Mouse (Mus musculus) hindbrain, embryonic 14.5 days (tissue): Measurements from ENCODE around the gene Mast3. TPM values are rescaled to one million over a fixed set of nuclear protein-coding genes. Genes with fewer than 3 reads are reported as not detected.

Source experiments
- ATAC-seq: fragments of 200-750 bp; cut with Nextera tagmentation; 2 replicates; pipeline ENCODE4 v1.8.0; 2017; ENCODE audit warnings: moderate number of reproducible peaks, mild to moderate bottlenecking, moderate TSS enrichment, moderate library complexity; ENCODE audit not compliant: low FRiP score
- DNase-seq: peaks from one replicate; pipeline ENCODE4 v3.0.0-alpha.2; 2015; ENCODE audit warnings: low spot score
- H3K27ac ChIP-seq: fragments of 300-500 bp; sonication (generic); 2 replicates; pipeline ENCODE4 v1.5.1; 2014; ENCODE audit warnings: mild to moderate bottlenecking, moderate library complexity
- H3K27me3 ChIP-seq: fragments of 300-500 bp; sonication (generic); 2 replicates; pipeline ENCODE4 v1.6.1; 2014; ENCODE audit warnings: mild to moderate bottlenecking, low read length, mixed read lengths; ENCODE audit not compliant: control insufficient read depth, insufficient read depth
- H3K36me3 ChIP-seq: fragments of 300-500 bp; sonication (generic); replicated peaks from 2 replicates; pipeline ENCODE4 v1.6.1; 2014; ENCODE audit not compliant: control insufficient read depth, insufficient read depth
- H3K4me1 ChIP-seq: fragments of 300-500 bp; sonication (generic); replicated peaks from 2 replicates; pipeline ENCODE4 v1.6.1; 2014; ENCODE audit warnings: antibody characterized with exemption, low read length, mixed read lengths; ENCODE audit not compliant: control insufficient read depth, insufficient read depth
- H3K4me2 ChIP-seq: fragments of 300-500 bp; sonication (generic); replicated peaks from 2 replicates; pipeline ENCODE4 v1.6.1; 2014; ENCODE audit warnings: mild to moderate bottlenecking, moderate library complexity
- H3K4me3 ChIP-seq: fragments of 300-500 bp; sonication (generic); replicated peaks from 2 replicates; pipeline ENCODE4 v1.5.1; 2014; ENCODE audit warnings: mild to moderate bottlenecking, low read length
- H3K9ac ChIP-seq: fragments of 300-500 bp; sonication (generic); 2 replicates; pipeline ENCODE4 v1.6.1; 2014
- H3K9me3 ChIP-seq: fragments of 300-500 bp; sonication (generic); 2 replicates; pipeline ENCODE4 v1.6.1; 2016; ENCODE audit warnings: low read length; ENCODE audit not compliant: control insufficient read depth
- WGBS: fragments of 180-500 bp; shearing (Covaris S2); extraction: QIAGEN DNeasy Blood & Tissue Kit; methylation state at CpG from one replicate; pipeline ENCODE4 v1.1.7; 2014; 5-methylcytosine and 5-hydroxymethylcytosine counted together
- polyA plus RNA-seq: library from polyadenylated mRNA; unstranded; fragments of >200 nt; fragmentation: Nextera tagmentation; extraction: Ambion mirVana; gene quantifications from 2 replicates; pipeline ENCODE4 v1.2.1, GENCODE M21; 2014

Mast3 gene
- polyA plus RNA-seq, result 23.3 and 26.6 TPM in 2 replicates

DNA sequence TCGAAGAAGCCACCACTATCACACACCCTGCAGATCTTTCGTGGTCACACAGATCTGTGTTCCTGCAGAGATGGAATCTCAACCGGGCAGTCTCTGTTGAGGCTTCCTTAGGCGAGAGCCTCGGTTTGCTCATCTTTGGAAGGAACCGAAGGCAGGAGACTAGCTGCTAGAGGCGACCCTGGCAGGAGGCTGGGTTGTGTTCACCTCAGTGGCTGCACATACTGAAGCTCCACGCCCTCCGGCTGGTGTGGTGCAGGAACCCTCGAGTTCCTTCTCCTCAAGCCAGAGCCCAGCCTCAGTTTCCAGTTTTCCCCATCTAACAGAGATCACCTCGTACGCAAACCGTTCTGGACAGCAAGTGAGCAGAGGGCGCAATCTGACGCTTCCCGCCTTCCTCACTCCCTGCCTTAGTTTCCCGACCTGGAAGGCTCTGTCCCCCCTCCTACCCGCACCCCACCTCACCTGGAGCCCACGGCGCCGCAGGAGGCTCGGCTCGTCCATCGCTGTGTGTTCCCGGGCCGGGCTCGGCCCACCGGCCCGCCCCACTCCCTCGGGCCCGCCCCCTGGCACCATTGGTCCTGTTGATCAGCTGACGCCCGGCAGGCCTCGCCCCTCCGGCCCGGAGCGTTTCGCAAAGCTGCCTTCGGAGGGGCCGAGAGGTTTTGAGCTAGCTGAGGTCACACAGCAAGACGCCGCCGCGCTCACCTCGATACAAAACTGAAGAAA is at the start of gene Mast3:
TSS of gene Mast3 (minus strand) at position 574 of the 726 bp plus-strand sequence.
- H3K36me3 ChIP-seq, result no peaks in the 10 kb centered on the region
- ATAC-seq (peak; percentile 81), DNase-seq (peak; percentile 67)
- peak within 1 kb of the TSS; percentile 66 for H3K4me2 ChIP-seq
- WGBS, result 1% methylated on average over 45 of the region's 45 CpGs
- no peak within 1 kb of the TSS for H3K27ac ChIP-seq
- peak within 1 kb of the TSS; percentile 29 for H3K9ac ChIP-seq
- no peaks in the 10 kb centered on the region for H3K9me3 ChIP-seq
- H3K4me1 ChIP-seq, result no peaks in the 10 kb centered on the region
- H3K27me3 ChIP-seq, result peaks cover 36% of the 10 kb centered on the region
- H3K4me3 ChIP-seq, result peak within 1 kb of the TSS; percentile 42

DNA sequence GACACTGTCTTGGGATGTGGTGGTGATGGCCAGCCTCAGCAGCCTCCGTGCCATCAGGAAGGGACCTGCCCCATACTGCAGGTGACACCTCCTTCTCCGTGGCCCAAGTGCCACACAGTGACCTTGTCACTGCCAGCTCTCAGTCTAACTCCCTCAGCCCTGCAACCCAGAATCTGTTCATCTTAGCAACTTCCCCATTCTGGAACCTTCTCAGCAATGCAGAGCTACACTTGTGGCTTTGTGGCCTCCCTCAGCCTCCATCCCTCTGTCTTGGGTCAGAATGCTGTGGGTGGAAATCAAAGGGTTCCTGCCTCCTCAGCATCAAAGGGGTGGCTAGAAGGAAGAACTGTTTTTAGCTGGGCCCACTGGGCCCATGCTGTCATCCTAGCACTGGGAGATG is 49.0 kb upstream of the Mast3 start:
- Histone ChIP-seq H3K9ac (no peak overlapping the region), H3K27ac (no peak overlapping the region), H3K4me2 (no peak overlapping the region), H3K4me1 (peaks cover 19% of the 10 kb centered on the region), H3K4me3 (no peak overlapping the region), H3K27me3 (no peaks in the 10 kb centered on the region), H3K36me3 (peaks cover 10% of the 10 kb centered on the region; the same call in 1 of the 2 replicates), H3K9me3 (no peaks in the 10 kb centered on the region)
- no peak for DNase-seq
- 91% methylated on average over 2 of the region's 2 CpGs for WGBS
- ATAC-seq, result no peak

DNA sequence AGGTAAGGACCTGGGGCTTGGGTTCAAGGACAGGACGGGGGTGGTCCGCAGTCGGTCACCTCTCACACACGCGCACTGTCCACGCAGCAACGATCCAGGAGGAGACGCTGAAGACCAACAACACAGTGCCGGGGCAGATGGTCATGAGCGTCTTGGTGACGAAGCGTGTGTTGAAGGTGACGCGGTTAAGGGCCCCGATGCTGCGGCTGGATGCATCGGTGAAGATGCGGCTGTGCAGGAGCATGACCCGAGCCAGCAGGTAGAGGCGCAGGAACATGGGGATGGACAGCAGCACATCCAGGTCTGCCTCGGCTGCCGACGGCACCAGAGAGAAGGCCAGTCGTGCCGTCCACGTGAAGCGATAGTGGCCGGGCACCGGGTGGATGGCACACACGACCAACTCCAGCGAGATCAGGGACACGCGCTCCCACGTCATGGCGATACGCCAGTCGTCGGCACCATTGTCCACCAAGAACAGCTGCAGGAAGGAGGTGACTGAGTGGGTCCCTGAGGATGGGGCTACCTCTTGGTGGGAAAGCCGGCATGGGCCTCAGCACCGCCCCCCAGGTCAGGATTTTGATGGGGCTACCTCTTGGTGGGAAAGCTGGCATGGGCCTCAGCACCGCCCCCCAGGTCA is 47.9 kb upstream of the Mast3 start:
- H3K4me2 ChIP-seq, result no peak overlapping the region
- no peak overlapping the region for H3K9ac ChIP-seq
- H3K9me3 ChIP-seq, result no peaks in the 10 kb centered on the region
- DNase-seq (no peak), ATAC-seq (no peak)
- H3K36me3 ChIP-seq, result peaks cover 10% of the 10 kb centered on the region; the same call in 1 of the 2 replicates
- WGBS, result 89% methylated on average over 41 of the region's 41 CpGs
- H3K27me3 ChIP-seq, result no peaks in the 10 kb centered on the region
- no peak overlapping the region for H3K27ac ChIP-seq
- peaks cover 13% of the 10 kb centered on the region for H3K4me1 ChIP-seq
- no peak overlapping the region for H3K4me3 ChIP-seq

DNA sequence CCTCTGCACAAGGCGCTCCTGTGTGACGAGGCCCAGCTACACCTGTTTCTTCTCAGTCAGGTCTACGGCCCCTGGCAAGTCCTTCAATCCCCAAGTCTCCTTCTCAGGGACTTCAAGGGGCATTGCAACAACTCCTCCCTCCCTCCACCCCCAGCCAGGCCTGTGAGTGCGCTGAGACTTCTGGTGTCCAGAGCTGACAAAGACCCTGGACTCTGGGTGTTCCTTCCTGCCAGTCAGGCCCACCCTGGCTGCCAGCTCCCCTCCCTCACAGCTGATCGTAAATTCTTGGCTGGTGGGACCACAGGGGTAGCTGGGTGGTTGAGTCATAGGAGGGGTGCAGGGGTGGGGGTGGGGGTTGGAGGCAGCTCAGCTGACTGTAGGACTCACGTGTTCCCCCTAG is 47.0 kb upstream of the Mast3 start:
- H3K4me1 ChIP-seq, result peaks cover 9% of the 10 kb centered on the region
- no peaks in the 10 kb centered on the region for H3K9me3 ChIP-seq
- 70% methylated on average over 5 of the region's 6 CpGs for WGBS
- no peak overlapping the region for H3K9ac ChIP-seq
- no peak overlapping the region for H3K4me3 ChIP-seq
- peaks cover 10% of the 10 kb centered on the region; the same call in 1 of the 2 replicates for H3K36me3 ChIP-seq
- DNase-seq, result no peak
- no peaks in the 10 kb centered on the region for H3K27me3 ChIP-seq
- H3K27ac ChIP-seq, result no peak overlapping the region
- no peak overlapping the region for H3K4me2 ChIP-seq
- no peak for ATAC-seq

DNA sequence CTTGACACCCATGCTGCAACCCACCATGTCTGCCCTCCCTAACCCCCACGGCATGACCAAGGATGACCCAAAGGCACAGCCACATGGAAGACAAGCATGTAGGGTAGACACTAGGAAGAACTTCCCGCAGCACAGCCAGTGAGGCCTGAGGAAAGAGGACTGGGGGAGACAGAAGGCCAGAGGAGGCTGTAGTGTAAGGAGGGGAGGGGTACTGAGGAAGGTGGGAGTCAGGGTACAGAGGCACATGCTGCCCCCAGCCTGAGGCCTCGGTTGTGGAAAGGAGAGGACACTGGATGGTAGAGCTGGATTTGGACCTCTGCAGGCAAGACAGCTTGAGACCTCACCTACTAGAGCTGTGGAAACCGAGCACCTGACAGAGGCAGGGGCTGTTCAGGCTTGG is 46.1 kb upstream of the Mast3 start:
- Histone ChIP-seq H3K4me3 (no peak overlapping the region), H3K9me3 (no peaks in the 10 kb centered on the region), H3K4me2 (no peak overlapping the region), H3K36me3 (peaks cover 10% of the 10 kb centered on the region; the same call in 1 of the 2 replicates), H3K4me1 (peaks cover 4% of the 10 kb centered on the region; the same call in 1 of the 2 replicates), H3K9ac (no peak overlapping the region), H3K27me3 (no peaks in the 10 kb centered on the region), H3K27ac (no peak overlapping the region)
- DNase-seq (no peak), ATAC-seq (no peak)
- 96% methylated on average over 4 of the region's 4 CpGs for WGBS

DNA sequence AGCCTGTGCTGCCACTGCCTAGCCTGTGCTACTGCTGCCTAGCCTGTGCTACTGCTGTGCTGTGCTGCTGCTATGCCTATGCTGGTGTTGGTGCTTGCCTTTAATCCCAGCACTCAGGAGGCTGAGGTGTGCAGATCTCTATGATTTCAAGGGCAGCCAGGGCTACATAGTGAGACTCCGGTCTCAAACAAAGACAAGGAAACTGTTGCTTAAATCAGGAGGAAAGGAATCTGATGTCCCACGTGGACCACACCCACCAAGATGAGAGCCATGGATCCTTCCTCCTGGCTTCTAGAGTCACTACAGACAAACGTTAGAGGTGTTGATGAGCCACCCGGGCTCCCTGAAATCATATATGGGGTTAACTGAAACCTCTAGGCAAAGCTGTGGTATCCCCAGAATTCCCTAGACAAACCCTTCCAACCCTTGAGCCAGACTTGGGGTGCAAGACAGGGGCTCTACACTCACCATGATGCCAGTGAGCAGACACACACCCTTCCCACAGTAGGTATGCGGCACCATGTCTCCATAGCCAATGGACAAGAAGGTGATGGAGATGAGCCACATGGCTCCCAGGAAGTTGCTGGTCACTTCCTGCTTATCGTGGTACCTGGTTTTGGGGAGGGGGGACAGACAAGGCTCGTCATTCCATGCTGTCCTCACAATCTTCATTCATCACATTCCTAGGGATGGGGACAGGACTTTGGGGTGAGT is 45.4 kb upstream of the Mast3 start:
- WGBS, result 85% methylated on average over 7 of the region's 7 CpGs
- DNase-seq, result no peak
- H3K9me3 ChIP-seq, result no peaks in the 10 kb centered on the region
- H3K4me3 ChIP-seq, result no peak overlapping the region
- peaks cover 10% of the 10 kb centered on the region; the same call in 1 of the 2 replicates for H3K36me3 ChIP-seq
- no peaks in the 10 kb centered on the region for H3K27me3 ChIP-seq
- H3K9ac ChIP-seq, result no peak overlapping the region
- H3K27ac ChIP-seq, result no peak overlapping the region
- peaks cover 4% of the 10 kb centered on the region; the same call in 1 of the 2 replicates for H3K4me1 ChIP-seq
- H3K4me2 ChIP-seq, result no peak overlapping the region
- no peak for ATAC-seq

DNA sequence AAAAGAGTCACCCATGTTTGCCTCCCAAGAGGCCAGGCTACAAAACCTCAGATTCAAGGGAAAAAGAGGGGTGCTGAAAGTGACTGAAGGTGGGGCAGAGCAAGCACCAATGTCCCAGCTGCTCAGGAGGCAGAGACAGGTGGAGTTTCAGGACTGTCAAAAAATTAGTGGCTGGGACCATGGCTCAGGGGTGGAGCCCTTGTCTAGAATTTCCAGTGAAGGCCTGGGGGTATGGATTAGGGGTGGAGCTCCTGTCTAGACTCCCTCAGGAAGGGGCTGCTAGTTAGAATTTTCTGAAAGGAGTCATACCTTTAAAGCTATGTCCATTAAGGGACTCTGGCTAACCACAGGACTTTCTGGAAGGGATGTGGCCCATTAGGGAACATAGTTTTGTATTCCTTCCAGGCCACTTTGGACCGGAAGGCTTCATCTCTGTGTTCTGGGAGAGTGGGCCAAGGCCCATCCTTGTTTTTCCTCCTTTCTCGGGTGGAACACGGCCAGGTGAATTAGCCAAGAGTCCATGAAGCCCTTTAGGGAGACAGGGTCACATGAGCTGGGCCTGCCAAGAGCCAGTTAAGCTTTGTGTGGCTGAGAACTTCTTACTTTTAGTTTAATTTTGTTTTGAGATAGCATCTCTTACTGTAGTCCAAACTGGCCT is 44.6 kb upstream of the Mast3 start:
- DNase-seq (no peak), ATAC-seq (no peak)
- H3K27ac ChIP-seq, result no peak overlapping the region
- no peak overlapping the region for H3K4me2 ChIP-seq
- no peak overlapping the region for H3K4me3 ChIP-seq
- peaks cover 3% of the 10 kb centered on the region; the same call in 1 of the 2 replicates for H3K4me1 ChIP-seq
- no peaks in the 10 kb centered on the region for H3K27me3 ChIP-seq
- no peak overlapping the region for H3K9ac ChIP-seq
- WGBS, result 87% methylated on average over 3 of the region's 3 CpGs
- peaks cover 10% of the 10 kb centered on the region; the same call in 1 of the 2 replicates for H3K36me3 ChIP-seq
- no peaks in the 10 kb centered on the region for H3K9me3 ChIP-seq

DNA sequence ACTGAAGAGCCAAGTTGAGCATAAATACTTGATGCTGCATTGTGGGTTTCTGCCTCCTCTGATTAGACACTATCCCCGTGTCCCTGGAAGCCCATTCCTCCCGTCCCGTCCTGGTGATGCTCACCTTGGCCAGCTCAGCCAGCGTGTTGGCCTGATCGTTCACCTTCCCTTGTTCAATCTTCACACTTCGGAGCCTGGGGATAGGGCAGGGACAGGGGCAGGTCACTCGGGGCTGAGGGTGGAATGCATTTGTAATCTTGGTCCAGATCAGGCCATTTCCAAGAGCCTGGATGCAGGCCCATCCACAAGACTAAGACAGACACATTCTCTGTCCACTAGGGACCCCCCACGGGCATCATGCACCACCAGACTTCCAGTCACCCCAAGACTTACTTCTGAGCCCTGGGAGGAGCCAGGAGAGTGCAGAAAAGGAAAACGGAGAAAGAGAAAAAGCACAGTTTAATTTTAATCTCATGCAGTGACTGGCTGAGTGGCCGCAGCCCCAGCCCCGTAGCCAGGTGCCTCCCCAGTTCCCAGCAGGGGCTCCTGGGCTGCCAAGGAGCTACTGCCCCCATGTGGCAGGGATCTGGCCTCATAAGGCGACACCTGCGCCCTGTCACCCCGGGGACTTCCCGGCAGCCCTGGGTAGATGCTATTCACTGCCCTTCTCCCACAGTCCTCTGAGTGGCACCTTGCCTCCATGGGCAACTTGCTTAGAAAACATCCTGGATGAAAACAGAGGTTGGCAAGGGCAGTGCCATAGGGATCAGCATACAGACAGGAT is 41.7 kb upstream of the Mast3 start:
- peaks cover 3% of the 10 kb centered on the region; the same call in 1 of the 2 replicates for H3K4me1 ChIP-seq
- no peaks in the 10 kb centered on the region for H3K27me3 ChIP-seq
- H3K27ac ChIP-seq, result no peak overlapping the region
- 57% methylated on average over 15 of the region's 15 CpGs for WGBS
- no peak overlapping the region for H3K4me3 ChIP-seq
- no peak overlapping the region for H3K9ac ChIP-seq
- H3K4me2 ChIP-seq, result no peak overlapping the region
- DNase-seq, result no peak
- no peak for ATAC-seq
- H3K9me3 ChIP-seq, result no peaks in the 10 kb centered on the region
- no peaks in the 10 kb centered on the region for H3K36me3 ChIP-seq
